Mouse (Mus musculus) mouse trophoblast stem cell (cell line): ENCODE data around the gene Gm13889.

Experiments
- in situ Hi-C, 2 experiments: fragments of 300-500 bp; cut with MseI, MboI; formaldehyde crosslinking; loops; 2 replicates in 1 of 2; 3 replicates in 1 of 2; pipeline ENCODE4 v1.15.1; 2025

Gm13889 gene

GRCm38 (mm10) chr2:93958216-93958615, 1.2 kb upstream of the Gm13889 start:
- in situ Hi-C loops: no loop called here

GRCm38 (mm10) chr2:93957785-93958175, 779 bp upstream of the Gm13889 start:
- in situ Hi-C loops: no loop called here

- in situ Hi-C loops: no loop called here
Observed at GRCm38 (mm10) chr2:93956331-93956801, 635 bp downstream of the Gm13889 start.

DNA sequence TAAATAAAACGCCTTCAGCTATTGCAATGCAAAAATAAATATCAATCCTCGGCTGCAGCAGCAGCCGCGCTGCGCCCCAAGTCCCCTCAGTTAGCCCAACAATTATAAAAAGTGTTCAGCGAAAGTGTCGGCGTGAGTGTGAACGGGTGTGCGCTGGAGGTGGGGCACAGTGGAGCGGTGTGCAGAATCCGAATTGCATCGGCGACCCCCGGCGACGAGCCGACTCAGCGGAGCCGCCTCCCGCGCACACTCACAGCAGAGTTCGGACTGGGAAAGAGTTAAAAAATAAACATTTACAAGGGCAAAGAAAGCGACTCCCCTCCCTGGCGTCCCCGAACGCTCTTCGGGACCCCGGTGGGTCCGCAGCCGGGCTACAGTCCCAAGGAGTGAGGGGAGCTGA, 1.1 kb downstream of the Gm13889 start:
- in situ Hi-C loops: no loop called here

DNA sequence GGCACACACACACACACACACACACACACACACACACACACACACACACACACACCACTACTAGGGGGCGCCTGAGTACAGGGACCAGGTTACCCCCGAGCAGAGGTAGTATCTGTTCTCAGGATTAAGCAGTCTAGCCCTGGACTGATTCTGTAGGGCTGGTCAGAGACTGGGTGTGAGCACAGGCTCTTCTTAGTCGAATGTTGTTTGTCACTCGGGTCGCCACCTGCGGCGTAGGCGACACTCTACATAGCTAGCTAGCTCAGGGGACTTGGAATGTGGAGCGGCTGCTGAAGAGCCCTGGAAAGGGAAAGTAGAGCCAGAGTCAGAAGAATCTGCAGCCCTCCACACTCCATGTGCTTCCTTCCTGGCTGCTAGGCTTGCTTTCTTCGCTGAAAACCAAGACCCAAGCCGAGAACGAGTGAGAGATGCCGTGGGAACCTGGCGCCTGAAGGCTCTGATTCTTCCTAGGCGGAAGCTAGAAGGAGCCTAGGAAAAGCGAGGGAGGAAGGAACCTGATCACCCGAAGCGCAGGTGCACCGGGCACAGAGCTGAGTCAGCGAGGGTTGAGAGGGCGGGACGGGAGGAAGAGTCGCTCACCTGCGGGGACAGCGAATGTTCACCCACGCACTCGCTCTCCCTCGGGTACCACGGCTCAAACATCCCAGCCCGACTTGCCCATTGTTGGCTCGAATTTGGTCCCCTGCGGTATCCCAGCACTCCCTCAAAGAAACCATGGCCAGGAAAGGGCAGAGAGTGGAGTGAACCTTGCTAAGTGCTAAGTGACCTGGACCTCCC, 2.0 kb downstream of the Gm13889 start:
- in situ Hi-C loops: no loop called here

GRCm38 (mm10) chr2:93953726-93954125, 3.3 kb downstream of the Gm13889 start:
- in situ Hi-C loops: no loop called here

DNA sequence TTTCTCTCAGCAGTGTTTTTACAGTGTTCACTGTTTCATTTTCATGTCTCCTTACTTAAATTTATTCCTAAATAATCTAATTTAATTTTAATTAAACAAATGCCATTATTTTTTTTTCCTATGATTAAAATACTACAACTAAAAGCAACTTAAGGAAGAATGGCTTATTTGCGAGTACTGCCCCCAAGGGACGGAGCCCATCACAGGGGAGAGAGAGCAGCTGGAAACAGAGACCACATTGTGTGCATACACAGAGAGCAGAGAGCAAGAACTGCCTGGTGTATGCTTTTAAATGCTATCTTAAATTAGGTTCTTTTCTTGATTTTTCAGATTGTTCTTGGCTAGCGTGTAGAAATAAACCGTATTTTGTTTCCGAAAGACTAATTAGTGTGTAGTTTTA, 10.0 kb downstream of the Gm13889 start:
- in situ Hi-C loops: no loop called here

- in situ Hi-C loops: no loop called here
Observed at GRCm38 (mm10) chr2:93944855-93945254, 12.1 kb downstream of the Gm13889 start.

- in situ Hi-C loops: no loop called here
Observed at GRCm38 (mm10) chr2:93944099-93944498, 12.9 kb downstream of the Gm13889 start.

GRCm38 (mm10) chr2:93941670-93942069, 15.3 kb downstream of the Gm13889 start:
- in situ Hi-C loops: no loop called here

DNA sequence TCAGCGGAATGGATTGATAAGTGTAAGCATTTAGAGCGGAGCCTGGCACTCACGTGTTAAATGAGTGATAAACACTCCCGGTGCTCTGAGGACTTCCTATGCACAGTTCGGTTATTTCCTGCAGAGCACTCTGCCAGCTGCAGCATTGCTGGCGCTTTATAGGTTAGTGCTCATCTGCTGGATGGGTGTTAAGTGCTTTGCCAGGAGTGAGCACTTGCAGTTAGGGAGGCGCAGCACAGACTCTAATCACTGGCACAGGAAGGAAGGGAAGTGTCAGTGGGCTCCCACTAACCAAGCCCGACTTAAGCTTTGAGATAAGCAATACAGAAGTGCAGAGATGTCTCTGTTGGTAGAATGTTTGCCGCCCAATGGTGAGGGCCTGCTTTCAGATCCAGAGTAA, 18.5 kb downstream of the Gm13889 start:
- in situ Hi-C loops: no loop called here

DNA sequence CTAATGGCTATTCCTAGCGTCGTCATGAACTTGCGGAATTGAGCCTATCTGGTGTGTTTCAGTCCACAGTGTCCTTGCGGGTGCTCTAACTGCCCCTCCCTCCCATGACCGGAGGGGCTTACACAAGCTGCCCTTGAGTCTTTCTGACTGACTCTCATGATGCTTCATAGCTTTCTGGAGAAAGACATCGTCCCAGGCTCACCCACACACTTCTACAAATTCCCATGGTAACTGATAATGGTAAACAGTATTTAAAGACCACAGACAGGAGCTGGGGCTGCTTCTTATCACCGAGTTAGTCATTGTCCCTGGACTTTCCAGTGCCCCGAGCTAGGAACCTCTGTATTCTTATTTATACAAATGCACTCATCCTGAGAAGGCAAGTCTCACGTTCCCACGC, 28.1 kb downstream of the Gm13889 start:
- in situ Hi-C loops: no loop called here

DNA sequence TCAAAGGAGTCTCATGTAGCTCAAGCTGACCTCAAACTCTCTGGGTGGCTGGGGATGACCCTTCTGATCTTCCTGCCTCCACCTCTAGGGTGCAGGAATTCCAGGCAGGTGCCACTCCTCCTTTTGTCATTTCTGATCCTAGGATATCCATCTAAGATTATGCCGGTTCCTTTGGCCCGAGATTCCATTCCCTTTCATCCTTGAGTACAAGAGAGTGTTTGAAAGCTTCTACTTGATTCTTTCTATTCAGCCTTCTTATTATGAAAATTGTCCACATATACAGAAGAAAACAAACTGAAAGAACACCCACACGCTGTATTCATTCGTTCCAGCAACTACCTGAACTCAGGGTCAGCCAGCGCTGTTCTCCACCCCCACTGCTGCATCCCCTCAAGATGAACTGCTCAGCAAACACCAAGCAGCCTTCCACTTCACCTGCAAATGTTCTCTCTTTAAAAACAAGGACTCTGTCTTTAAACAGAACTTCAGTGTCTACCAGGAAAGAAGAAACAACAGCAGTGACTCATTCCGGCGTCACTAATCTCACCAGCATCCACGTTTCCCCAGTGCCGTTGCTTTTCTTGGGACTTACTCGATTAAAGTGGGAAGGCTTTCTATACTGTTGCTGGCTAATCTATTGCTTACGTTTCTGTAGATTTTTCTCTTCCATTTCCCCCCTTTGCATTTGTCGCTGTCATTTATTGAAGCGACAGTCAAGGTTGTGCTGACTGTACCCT, 29.1 kb downstream of the Gm13889 start:
- in situ Hi-C loops: no loop called here

GRCm38 (mm10) chr2:93926141-93926540, 30.9 kb downstream of the Gm13889 start:
- in situ Hi-C loops: no loop called here

- in situ Hi-C loops: no loop called here
Observed at GRCm38 (mm10) chr2:93919093-93919492, 37.9 kb downstream of the Gm13889 start.

DNA sequence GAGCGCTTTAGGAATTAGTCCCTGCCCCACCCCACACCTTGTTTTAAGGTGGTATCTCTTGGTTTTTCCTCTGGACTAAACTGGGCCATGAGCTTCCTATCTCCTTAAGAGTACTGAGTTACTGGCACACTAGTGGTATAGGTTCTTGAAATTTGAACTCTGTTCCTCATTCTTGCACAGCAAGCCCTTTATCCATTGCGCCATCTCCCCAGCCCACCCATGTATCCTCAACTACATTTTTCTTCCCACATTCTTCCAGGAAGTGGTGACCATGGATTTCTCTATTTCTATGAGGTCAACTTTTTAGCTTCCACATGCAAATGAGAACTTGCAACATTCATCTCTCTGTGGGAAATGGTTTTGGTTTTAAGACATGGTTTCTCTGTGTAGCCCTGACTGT, 43.4 kb downstream of the Gm13889 start:
- in situ Hi-C loops: no loop called here

- in situ Hi-C loops: no loop called here
Observed at GRCm38 (mm10) chr2:93911942-93912341, 45.1 kb downstream of the Gm13889 start.

DNA sequence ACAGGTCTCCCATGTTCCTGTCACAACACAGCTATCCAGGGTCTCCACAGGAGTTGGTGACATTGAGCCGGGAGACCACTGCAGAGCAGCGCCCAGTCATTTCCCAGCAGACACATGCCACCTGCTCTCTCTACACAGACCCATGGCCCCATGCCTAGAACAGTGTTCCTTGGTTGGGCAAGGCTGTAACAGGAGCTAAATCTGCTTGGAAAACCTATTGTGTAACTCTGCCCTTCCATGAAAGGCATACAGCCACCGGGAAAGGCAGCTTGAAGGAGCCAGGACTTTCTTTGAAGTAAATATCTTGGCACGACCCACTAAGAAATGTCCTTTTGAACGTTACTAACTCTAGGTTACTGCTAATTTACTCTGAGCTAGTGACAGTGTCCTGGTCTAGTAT, 47.3 kb downstream of the Gm13889 start:
- in situ Hi-C loops: no loop called here

GRCm38 (mm10) chr2:93907519-93908294, 49.3 kb downstream of the Gm13889 start:
- in situ Hi-C loops: no loop called here

DNA sequence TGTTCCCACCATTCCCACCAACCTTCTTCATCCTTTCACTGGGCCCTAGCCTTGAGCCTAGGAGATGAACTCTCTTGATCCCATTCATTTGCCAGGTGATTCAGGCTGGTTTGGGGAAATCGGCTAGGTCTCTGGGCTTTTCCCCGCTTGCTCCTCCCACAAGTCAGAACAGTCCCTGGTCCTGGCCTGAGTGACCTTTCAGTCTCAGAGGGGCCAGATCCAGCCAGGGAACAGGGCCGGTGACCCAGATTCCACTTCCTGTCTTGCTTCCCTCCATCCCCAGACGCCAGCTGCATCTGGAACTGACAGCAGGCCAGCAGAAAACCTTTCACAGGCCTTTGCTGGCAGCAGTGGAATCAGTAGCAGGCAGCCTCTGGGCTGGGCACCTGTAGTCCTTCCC, 50.7 kb downstream of the Gm13889 start:
- in situ Hi-C loops: no loop called here
